Mouse (Mus musculus) embryonic facial prominence, embryonic 11.5 days (tissue): ENCODE results near the gene Gm10570. TPM values are rescaled to one million over a fixed set of nuclear protein-coding genes. Genes with fewer than 3 reads are reported as not detected.

Source experiments
- ATAC-seq: fragments of 200-750 bp; cut with Nextera tagmentation; replicated peaks from 2 replicates; pipeline ENCODE4 v1.8.0; 2017; ENCODE audit warnings: low read depth; ENCODE audit not compliant: insufficient number of reproducible peaks, low FRiP score, low TSS enrichment
- DNase-seq: peaks from one replicate; pipeline ENCODE4 v3.0.0-alpha.2; 2015; ENCODE audit warnings: low spot score
- H3K27ac ChIP-seq: fragments of 300-500 bp; sonication (generic); replicated peaks from 2 replicates; pipeline ENCODE4 v1.5.1; 2014; ENCODE audit warnings: mild to moderate bottlenecking, low read depth, low read length, control low read depth
- H3K27me3 ChIP-seq: fragments of 300-500 bp; sonication (generic); 2 replicates; pipeline ENCODE4 v1.6.1; 2014; ENCODE audit warnings: mild to moderate bottlenecking, low read length, moderate library complexity, mixed read lengths; ENCODE audit not compliant: control insufficient read depth, insufficient read depth
- H3K36me3 ChIP-seq: fragments of 300-500 bp; sonication (generic); replicated peaks from 2 replicates; pipeline ENCODE4 v1.6.1; 2014; ENCODE audit warnings: low read depth, mild to moderate bottlenecking, low read length, moderate library complexity, mixed read lengths; ENCODE audit not compliant: control insufficient read depth, insufficient read depth
- H3K4me1 ChIP-seq: fragments of 300-500 bp; sonication (generic); 2 replicates; pipeline ENCODE4 v1.6.1; 2014; ENCODE audit warnings: low read length, mixed read lengths; ENCODE audit not compliant: control insufficient read depth, insufficient read depth
- H3K4me2 ChIP-seq: fragments of 300-500 bp; sonication (generic); 2 replicates; pipeline ENCODE4 v1.6.1; 2014; ENCODE audit warnings: low read depth, mild to moderate bottlenecking, control low read depth, low read length, moderate library complexity
- H3K4me3 ChIP-seq: fragments of 300-500 bp; sonication (generic); 2 replicates; pipeline ENCODE4 v1.5.1; 2014; ENCODE audit warnings: low read depth, low read length, control low read depth
- H3K9ac ChIP-seq: fragments of 300-500 bp; sonication (generic); replicated peaks from 2 replicates; pipeline ENCODE4 v1.6.1; 2014; ENCODE audit warnings: mild to moderate bottlenecking, control low read depth, low read length
- H3K9me3 ChIP-seq: fragments of 300-500 bp; sonication (generic); replicated peaks from 2 replicates; pipeline ENCODE4 v1.6.1; 2016; ENCODE audit warnings: mild to moderate bottlenecking, low read length, inconsistent platforms, mixed read lengths; ENCODE audit not compliant: control insufficient read depth
- WGBS: fragments of 180-500 bp; shearing (Covaris S2); extraction: QIAGEN DNeasy Blood & Tissue Kit; methylation state at CpG from one replicate; pipeline ENCODE4 v1.1.7; 2014; 5-methylcytosine and 5-hydroxymethylcytosine counted together
- polyA plus RNA-seq: library from polyadenylated mRNA; unstranded; fragments of >200 nt; fragmentation: Nextera tagmentation; extraction: Ambion mirVana; gene quantifications from 2 replicates; pipeline ENCODE4 v1.2.1, GENCODE M21; 2014

Gm10570 gene
- polyA plus RNA-seq, 1 experiment from 2014 or later: 0.46 TPM

DNA sequence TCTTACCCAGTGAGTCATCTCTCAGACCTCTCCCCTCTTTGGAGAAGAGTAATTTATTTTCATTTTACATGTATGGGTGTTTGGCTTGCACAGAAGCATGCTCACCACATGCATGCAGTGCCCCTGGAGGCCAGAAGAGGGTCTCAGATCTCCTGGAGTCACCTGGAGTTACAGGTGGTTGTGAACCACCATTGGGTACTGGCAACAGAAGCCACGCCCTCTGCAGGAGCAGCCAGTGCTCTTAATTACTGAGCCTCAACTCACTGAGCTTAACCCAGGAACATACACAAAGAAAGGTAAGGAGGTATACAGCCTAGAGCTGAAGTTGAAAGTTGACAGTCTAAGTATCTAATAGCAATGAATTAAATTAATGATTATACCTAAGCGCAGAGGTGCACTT is 17.0 kb upstream of the Gm10570 start:
- ATAC-seq: no peak
- no peak for DNase-seq
- Histone ChIP-seq H3K36me3 (peaks cover 6% of the 10 kb centered on the region; the same call in 1 of the 2 replicates), H3K4me1 (no peaks in the 10 kb centered on the region), H3K9ac (no peak overlapping the region), H3K9me3 (no peaks in the 10 kb centered on the region), H3K27me3 (no peaks in the 10 kb centered on the region), H3K27ac (no peak overlapping the region), H3K4me3 (no peak overlapping the region), H3K4me2 (no peak overlapping the region)
- 95% methylated on average over 2 of the region's 2 CpGs for WGBS

DNA sequence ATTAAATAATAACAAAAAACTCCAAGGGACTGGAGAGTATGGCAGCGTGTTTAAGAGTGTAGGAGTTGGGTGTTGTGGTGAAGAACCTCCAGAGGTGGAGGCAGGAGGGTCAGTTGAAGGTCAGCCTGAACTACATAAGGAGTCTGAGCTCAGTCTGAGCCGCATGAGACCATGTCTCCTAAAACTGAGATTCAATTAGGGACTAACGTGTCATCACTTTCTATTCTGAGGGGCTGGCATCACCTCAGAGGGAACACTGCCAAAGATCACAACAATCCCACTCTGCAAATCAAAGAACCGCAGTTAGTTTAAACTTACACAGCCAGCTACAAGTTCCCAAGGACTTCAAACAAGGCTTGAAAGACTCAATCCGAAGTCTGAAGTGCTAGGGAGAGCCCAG is 15.1 kb upstream of the Gm10570 start:
- Histone ChIP-seq H3K36me3 (peaks cover 6% of the 10 kb centered on the region; the same call in 1 of the 2 replicates), H3K4me1 (no peaks in the 10 kb centered on the region), H3K4me2 (no peak overlapping the region), H3K9ac (no peak overlapping the region), H3K4me3 (no peak overlapping the region), H3K27ac (no peak overlapping the region), H3K9me3 (no peaks in the 10 kb centered on the region), H3K27me3 (no peaks in the 10 kb centered on the region)
- WGBS: 90% methylated on average over 5 of the region's 5 CpGs
- DNase-seq (no peak), ATAC-seq (no peak)

DNA sequence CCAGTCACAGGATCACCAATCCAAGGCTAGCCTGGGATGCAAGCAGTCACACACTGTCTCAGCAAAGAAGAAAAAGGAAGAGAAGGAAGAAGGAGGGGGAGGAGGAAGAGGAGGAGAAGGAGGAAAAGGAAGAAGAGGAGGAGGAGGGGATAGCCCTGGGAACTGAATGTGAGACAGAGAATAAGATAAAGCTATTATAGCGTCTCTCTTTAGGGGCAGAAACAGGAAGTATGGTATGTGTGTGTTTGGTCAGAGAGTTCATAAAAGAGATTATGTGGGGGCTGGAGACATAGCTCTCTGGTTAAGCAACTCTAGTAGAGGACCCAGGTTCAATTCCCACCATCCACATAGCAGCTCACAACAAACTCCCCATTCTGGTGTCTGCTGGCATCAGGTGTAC is 14.7 kb upstream of the Gm10570 start:
- Histone ChIP-seq H3K9me3 (no peaks in the 10 kb centered on the region), H3K9ac (no peak overlapping the region), H3K36me3 (peaks cover 6% of the 10 kb centered on the region; the same call in 1 of the 2 replicates), H3K27ac (no peak overlapping the region), H3K27me3 (no peaks in the 10 kb centered on the region), H3K4me1 (no peaks in the 10 kb centered on the region), H3K4me3 (no peak overlapping the region), H3K4me2 (no peak overlapping the region)
- ATAC-seq (no peak), DNase-seq (no peak)
- 59% methylated on average over 1 of the region's 1 CpGs for WGBS

DNA sequence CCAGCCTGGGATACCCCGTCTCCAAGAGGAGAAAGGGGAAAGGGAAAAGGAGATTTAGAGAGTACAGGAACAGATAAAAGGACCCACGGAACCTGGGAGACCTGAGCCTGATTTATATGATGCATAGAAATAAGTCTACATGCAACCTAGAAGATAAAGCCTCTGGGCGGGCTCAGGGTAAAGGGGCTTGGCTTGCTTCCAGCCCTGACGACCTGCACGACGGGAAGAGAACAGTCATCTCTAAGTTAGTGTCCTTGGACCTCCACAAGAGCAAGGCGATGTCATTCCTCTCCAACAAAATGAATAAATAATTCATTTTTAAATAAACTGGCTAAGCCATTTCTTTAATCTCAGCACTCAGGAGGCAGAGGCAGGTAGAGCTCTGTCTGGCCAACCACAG is 14.1 kb upstream of the Gm10570 start:
- Histone ChIP-seq H3K27ac (no peak overlapping the region), H3K4me2 (no peak overlapping the region), H3K36me3 (peaks cover 6% of the 10 kb centered on the region; the same call in 1 of the 2 replicates), H3K4me1 (no peaks in the 10 kb centered on the region), H3K9ac (no peak overlapping the region), H3K27me3 (no peaks in the 10 kb centered on the region), H3K9me3 (no peaks in the 10 kb centered on the region), H3K4me3 (no peak overlapping the region)
- ATAC-seq: no peak
- DNase-seq: no peak
- WGBS: 91% methylated on average over 7 of the region's 7 CpGs

DNA sequence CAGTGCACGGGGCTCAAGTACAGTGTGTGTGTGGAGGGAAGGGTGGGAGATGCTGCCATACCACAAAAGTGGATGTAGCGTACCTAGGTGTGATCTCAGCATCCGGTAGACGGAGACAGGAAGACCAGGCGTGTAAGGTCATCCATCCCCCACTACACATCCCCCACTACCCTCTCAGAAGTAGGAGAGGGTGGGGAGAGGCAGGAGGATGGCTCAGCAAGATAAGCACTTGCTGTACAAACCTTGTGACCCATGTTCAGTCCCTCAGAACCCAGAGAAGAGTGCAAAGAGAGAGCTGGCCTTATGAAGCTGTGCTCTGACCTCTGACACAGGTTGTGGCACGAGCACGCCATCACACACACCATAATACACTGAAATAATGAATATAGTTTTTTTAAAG is 13.2 kb upstream of the Gm10570 start:
- ATAC-seq (no peak), DNase-seq (no peak)
- Histone ChIP-seq H3K27me3 (no peaks in the 10 kb centered on the region), H3K4me1 (no peaks in the 10 kb centered on the region), H3K36me3 (peaks cover 6% of the 10 kb centered on the region; the same call in 1 of the 2 replicates), H3K4me2 (no peak overlapping the region), H3K4me3 (no peak overlapping the region), H3K27ac (no peak overlapping the region), H3K9ac (no peak overlapping the region), H3K9me3 (no peaks in the 10 kb centered on the region)
- WGBS: 96% methylated on average over 7 of the region's 7 CpGs

DNA sequence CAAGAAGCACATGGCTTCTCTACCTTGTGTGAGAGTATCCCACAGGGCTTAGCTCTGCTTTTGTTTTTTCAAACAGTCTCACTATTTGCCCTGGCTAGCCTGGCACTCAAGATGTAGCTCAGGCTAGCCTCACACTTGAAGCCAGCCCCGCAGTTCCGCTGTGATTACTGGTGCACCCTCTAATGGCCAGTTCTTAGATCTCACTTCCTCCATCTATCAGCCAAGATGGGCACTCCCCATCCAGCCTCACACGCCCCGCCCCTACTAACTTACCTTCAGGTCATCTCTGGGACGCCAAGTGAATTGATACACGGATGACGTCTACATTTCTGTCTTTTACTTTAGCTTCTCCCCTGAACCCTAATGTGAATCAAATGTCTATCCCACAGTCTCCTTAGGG is 11.1 kb upstream of the Gm10570 start:
- H3K4me1 ChIP-seq: no peaks in the 10 kb centered on the region
- no peak for ATAC-seq
- no peak overlapping the region for H3K9ac ChIP-seq
- H3K27me3 ChIP-seq: no peaks in the 10 kb centered on the region
- H3K27ac ChIP-seq: no peak overlapping the region
- H3K9me3 ChIP-seq: no peaks in the 10 kb centered on the region
- H3K4me2 ChIP-seq: no peak overlapping the region
- WGBS: 83% methylated on average over 7 of the region's 7 CpGs
- no peak overlapping the region for H3K4me3 ChIP-seq
- DNase-seq: no peak
- peaks cover 2% of the 10 kb centered on the region; the same call in 1 of the 2 replicates for H3K36me3 ChIP-seq

DNA sequence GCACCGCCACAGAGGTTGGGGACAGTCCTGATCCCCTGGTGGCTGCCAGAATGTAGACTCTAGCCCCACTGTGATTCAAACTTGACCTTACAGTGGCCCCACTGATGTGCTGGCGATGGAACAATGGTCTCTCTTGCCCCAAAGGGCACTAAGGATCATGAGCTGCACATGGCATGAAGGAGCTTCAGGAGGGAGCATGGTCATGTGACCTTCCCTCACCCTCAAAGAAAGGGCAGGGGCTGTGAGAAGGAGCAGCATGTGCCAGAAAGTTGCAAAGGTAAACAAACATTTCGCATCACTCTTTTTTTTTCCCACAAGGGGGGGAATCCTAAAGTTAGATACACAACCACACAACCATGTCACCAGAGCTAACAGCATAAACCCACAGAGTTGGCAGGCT is 9.6 kb upstream of the Gm10570 start:
- 58% methylated on average over 3 of the region's 3 CpGs for WGBS
- no peak for ATAC-seq
- DNase-seq: no peak
- H3K27ac ChIP-seq: no peak overlapping the region
- no peak overlapping the region for H3K4me3 ChIP-seq
- H3K27me3 ChIP-seq: no peaks in the 10 kb centered on the region
- no peak overlapping the region for H3K4me2 ChIP-seq
- H3K36me3 ChIP-seq: peaks cover 2% of the 10 kb centered on the region; the same call in 1 of the 2 replicates
- H3K9ac ChIP-seq: no peak overlapping the region
- no peaks in the 10 kb centered on the region for H3K9me3 ChIP-seq
- no peaks in the 10 kb centered on the region for H3K4me1 ChIP-seq

DNA sequence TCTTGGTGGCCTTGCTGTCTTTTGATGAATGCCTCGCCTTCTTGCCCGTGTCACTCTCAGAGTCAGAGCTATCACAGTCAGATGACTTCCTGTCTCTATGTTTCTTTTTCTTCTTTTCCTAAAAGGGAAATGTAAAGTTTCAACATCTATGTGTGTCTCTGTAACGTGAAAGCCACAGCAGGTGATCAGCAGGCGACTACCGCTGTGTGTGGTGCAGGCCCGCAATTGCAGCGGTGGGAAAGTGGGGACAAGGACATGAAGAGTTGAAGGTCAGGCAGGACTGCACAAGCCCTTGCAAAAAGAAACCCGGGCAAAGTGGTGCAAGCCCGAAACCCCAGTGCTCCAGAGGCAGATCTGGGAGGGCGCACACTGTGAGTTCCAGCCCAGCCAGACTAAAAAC is 8.2 kb upstream of the Gm10570 start:
- H3K4me2 ChIP-seq: no peak overlapping the region
- H3K9ac ChIP-seq: no peak overlapping the region
- H3K27me3 ChIP-seq: no peaks in the 10 kb centered on the region
- DNase-seq (no peak), ATAC-seq (no peak)
- no peak overlapping the region for H3K4me3 ChIP-seq
- H3K36me3 ChIP-seq: peaks cover 2% of the 10 kb centered on the region; the same call in 1 of the 2 replicates
- 81% methylated on average over 10 of the region's 10 CpGs for WGBS
- no peaks in the 10 kb centered on the region for H3K4me1 ChIP-seq
- H3K9me3 ChIP-seq: no peaks in the 10 kb centered on the region
- H3K27ac ChIP-seq: no peak overlapping the region
